Mouse (Mus musculus) left cerebral cortex, adult 2 months (tissue): ENCODE results near the gene Oaz1. TPM values are rescaled to one million over a fixed set of nuclear protein-coding genes. Genes with fewer than 3 reads are reported as not detected.
"Not testable (repeated sequence)": the region's sequence is repeated elsewhere in the genome, so short reads cannot be mapped to it uniquely, and the experiment has no call there.

Experiments used
- DNase-seq, 2 experiments: peaks; one replicate each; pipeline ENCODE4 v3.0.0; 2021 to 2022; ENCODE audit warnings: low spot score in 2 of 2, mixed read lengths in 1 of 2; ENCODE audit errors: extremely low spot score in 1 of 2
- H3K27ac ChIP-seq: fragments of 200-600 bp; 2 replicates; pipeline ENCODE4 v1.8.1; 2022
- H3K4me3 ChIP-seq: fragments of 200-600 bp; 2 replicates; pipeline ENCODE4 v1.8.1; 2022
- CTCF ChIP-seq: fragments of 200-600 bp; IDR thresholded peaks from 2 replicates; pipeline ENCODE4 v1.8.1; 2022; ENCODE audit warnings: antibody characterized with exemption, mild to moderate bottlenecking, moderate library complexity
- intact Hi-C: fragments of 180-260 bp; cut with DNase I; formaldehyde crosslinking; loops from one replicate; pipeline ENCODE4 v1.15.1; 2025
- total RNA-seq, 2 experiments: library from RNA; stranded (reverse); gene quantifications; 2 replicates each; pipeline ENCODE4 v1.2.3; 2021

Gene Oaz1
- total RNA-seq, 2 experiments from 2014 or later = 476 to 536 TPM

- Histone ChIP-seq H3K27ac (no peak overlapping the region), H3K4me3 (no peak overlapping the region)
- peak; percentile 6; the same call in 1 of the 2 replicates for TF ChIP-seq CTCF
- DNase-seq = no peak
- intact Hi-C loops = no loop called here
Observed at GRCm38 (mm10) chr10:80814800-80815199, 11.7 kb upstream of the Oaz1 start.

- H3K4me3 ChIP-seq, intact Hi-C loops, DNase-seq, H3K27ac ChIP-seq: not testable (repeated sequence)
Observed at GRCm38 (mm10) chr10:80816303-80816702, 10.2 kb upstream of the Oaz1 start.

- Histone ChIP-seq H3K4me3 (no peak overlapping the region), H3K27ac (no peak overlapping the region)
- no peak for DNase-seq
- intact Hi-C loops = no loop called here
- no peak for TF ChIP-seq CTCF
Observed at GRCm38 (mm10) chr10:80817164-80817563, 9.3 kb upstream of the Oaz1 start.

- H3K27ac ChIP-seq, intact Hi-C loops, H3K4me3 ChIP-seq, DNase-seq: not testable (repeated sequence)
- peak; percentile 30 for TF ChIP-seq CTCF
Observed at GRCm38 (mm10) chr10:80817955-80818354, 8.5 kb upstream of the Oaz1 start.

- Histone ChIP-seq H3K27ac (no peak overlapping the region), H3K4me3 (no peak overlapping the region)
- intact Hi-C loops = no loop called here
- DNase-seq = no peak
- TF ChIP-seq CTCF = no peak
Observed at GRCm38 (mm10) chr10:80818599-80819281, 7.7 kb upstream of the Oaz1 start.

- no peak overlapping the region for H3K27ac ChIP-seq
- intact Hi-C loops = no loop called here
- TF ChIP-seq CTCF = no peak
- H3K4me3 ChIP-seq = no peak overlapping the region
- DNase-seq = no peak
Observed at GRCm38 (mm10) chr10:80819406-80819805, 7.0 kb upstream of the Oaz1 start.

GRCm38 (mm10) chr10:80821991-80822390 is 4.5 kb upstream of the Oaz1 start:
- TF ChIP-seq CTCF = peak; percentile 84
- no peak overlapping the region for H3K4me3 ChIP-seq
- no peak for DNase-seq
- intact Hi-C loops = loop anchor here (2.0 kb wide), 1 partner anchor 59 kb away; no protein-coding TSS in a partner anchor
- no peak overlapping the region for H3K27ac ChIP-seq

GRCm38 (mm10) chr10:80822528-80822927 is 3.9 kb upstream of the Oaz1 start:
- intact Hi-C loops = loop anchor here (2.0 kb wide), 1 partner anchor 58 kb away; no protein-coding TSS in a partner anchor

GRCm38 (mm10) chr10:80823316-80823715 is 3.1 kb upstream of the Oaz1 start:
- H3K27ac ChIP-seq = no peak overlapping the region
- no peak; the same call in 1 of the 2 replicates for TF ChIP-seq CTCF
- H3K4me3 ChIP-seq = no peak overlapping the region
- intact Hi-C loops = loop anchor here (2.0 kb wide), 1 partner anchor 57 kb away; no protein-coding TSS in a partner anchor
- DNase-seq = no peak

More at GRCm38 (mm10) chr10:80822528-80822927, 3.9 kb upstream of the Oaz1 start:
- H3K4me3 ChIP-seq = no peak overlapping the region
- DNase-seq = no peak
- no peak for TF ChIP-seq CTCF
- H3K27ac ChIP-seq = no peak overlapping the region

GRCm38 (mm10) chr10:80823847-80824643 is 2.4 kb upstream of the Oaz1 start:
- no peak overlapping the region for H3K27ac ChIP-seq
- DNase-seq = no peak
- no peak overlapping the region for H3K4me3 ChIP-seq
- no peak for TF ChIP-seq CTCF
- intact Hi-C loops = loop anchor here (2.0 kb wide), 1 partner anchor 57 kb away; no protein-coding TSS in a partner anchor

- no peak for TF ChIP-seq CTCF
- no peak for DNase-seq
- Histone ChIP-seq H3K4me3 (no peak overlapping the region), H3K27ac (no peak overlapping the region)
- intact Hi-C loops = loop anchor here (5.0 kb wide), 1 partner anchor 172 kb away; no protein-coding TSS in a partner anchor
Observed at GRCm38 (mm10) chr10:80824827-80825226, 1.6 kb upstream of the Oaz1 start.
